Mouse (Mus musculus) liver, postnatal 0 days (tissue): ENCODE measurements around the gene Prr7.

ENCODE experiments used
- CTCF ChIP-seq: sonication (generic); IDR thresholded peaks from 2 replicates; pipeline ENCODE4 v1.5.1; 2016; ENCODE audit warnings: antibody characterized with exemption, low read depth
- EP300 ChIP-seq: IDR thresholded peaks from 2 replicates; pipeline ENCODE4 v1.6.1; 2016; ENCODE audit warnings: antibody characterized with exemption, low read depth, mild to moderate bottlenecking

DNA sequence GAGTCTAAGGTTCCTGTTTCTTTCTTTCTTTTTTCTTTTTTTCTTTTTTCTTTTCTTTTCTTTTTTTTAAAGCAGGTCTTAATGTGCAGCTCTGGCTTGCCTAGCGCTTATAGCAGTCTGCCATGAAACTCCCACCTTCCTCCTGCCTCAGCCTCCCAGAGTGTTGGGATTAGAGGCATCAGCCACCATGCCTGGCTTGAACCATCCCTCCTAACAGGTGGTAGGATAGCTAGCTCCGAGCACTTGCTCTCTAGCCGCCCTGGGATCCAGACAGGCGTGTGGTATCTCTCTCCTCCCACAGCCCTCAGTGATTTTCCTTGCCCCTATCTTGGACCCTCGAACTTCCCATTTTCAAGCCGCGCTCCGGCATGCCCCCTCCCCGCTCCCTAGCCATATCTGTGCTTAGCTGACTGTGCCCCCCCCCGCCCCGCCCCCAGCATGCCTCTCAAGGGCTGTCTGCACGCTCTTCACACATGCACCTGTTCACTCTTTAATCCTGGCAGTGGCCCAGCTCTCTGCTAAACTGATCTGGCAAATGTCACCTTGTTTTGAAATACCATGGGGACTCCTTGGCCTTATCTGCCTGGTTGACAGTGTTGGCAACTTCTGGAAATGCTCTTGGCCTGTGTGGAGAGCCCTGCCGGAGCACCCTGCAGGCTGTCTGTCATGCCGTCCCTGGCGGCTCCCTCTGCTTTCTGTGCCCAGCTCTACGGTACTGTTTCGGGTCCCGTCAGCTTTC, 31.0 kb downstream of the Prr7 start:
- TF ChIP-seq CTCF = no peak
- TF ChIP-seq EP300 = no peak
